Mouse (Mus musculus): ENCODE measurements around the gene E330017A01Rik.
A peak's percentile ranks its signal among the peaks of the same experiment; 100 is the strongest.
"Not testable (repeated sequence)": the region's sequence is repeated elsewhere in the genome, so short reads cannot be mapped to it uniquely, and the experiment has no call there.

Gene E330017A01Rik

DNA sequence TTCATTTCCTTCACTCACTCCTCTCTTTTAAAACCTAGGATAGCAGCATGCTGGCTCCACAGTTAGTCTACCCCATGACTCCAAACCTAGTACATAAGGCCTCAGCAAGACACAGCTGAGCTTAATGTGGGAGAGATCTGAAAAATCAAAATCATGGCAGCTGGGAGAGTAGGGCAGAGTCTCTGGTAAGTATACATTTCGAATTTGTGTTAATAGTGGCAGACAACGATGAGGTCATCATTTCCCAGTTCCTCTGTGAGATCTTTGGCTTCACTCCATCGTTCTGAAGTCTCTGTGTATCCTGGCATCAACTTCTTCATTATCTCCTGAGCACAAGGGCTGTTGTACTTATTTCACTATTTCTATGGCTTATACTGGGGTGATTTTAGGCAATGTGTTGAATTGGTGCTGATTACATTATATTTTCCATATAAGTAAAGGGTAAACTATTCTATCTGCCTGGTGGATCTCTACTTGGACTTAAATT lies at the start of gene E330017A01Rik:
E330017A01Rik (minus strand) TSS at position 51 of the 487 bp plus-strand sequence.
- no peak for DNase-seq

DNA sequence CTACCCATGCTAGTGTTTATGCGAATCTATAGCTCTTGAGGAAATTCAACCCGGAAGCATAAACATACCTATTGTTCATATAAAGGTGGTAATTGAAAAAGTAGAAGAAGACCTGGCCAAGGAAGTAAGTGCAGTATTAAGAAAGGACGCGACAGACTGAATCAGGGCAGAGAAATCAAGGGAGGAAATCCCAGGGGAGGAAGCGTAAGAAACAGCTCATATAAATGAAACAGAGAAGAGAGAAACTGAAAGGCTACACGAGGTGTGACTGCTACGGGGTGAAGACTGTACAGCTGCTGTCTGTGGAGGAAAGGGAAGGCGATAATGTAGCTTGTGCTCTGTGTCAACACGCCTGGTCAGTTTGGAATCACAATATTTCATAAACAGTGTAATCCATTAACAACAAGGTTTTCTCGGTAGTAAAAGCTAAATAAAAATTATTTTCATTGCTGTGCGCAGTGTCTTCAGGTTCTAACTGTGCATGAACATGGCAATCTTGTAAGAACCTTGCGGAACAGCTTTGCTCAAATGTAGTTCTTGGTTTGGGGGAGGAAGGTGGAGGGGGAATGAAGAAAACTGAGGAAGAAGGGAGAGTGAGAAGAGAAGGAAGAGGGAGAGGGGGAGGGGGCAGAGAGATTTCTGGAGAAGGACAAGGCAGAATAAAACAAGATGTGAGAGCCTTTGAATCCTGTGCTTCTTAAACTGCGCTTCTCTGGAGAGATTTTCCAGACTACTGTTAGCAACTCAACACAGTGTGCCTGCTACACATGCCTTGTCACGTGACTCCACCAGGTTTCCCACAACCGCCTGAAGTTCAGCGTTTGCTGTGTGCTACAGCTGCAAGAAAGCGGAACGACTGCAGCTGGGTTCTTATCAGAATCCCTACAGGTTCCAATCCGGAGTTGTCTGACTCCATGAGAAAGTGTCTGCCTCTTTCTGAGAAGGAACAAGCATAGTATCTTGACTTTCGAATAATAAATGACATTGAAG lies 47.3 kb upstream of the E330017A01Rik start:
- no peak for DNase-seq

DNA sequence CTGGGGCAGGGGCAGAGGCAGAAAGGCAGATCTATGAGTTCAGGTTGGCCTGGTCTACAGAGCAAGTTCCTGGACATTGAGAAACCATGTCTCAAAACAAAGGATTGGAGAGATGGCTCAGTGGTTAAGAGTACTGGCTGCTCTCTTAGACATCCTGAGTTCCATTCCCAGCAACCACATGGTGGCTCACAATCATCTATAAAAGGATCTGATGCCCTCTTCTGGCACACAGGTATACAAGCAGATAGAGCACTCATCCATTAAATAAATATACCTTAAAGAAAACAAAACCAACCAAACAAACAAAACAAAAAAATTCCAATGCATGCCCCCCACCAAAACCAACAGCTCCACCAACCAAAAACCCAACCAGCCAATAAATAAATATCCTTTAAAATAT lies 46.0 kb upstream of the E330017A01Rik start:
- no peak for DNase-seq

DNA sequence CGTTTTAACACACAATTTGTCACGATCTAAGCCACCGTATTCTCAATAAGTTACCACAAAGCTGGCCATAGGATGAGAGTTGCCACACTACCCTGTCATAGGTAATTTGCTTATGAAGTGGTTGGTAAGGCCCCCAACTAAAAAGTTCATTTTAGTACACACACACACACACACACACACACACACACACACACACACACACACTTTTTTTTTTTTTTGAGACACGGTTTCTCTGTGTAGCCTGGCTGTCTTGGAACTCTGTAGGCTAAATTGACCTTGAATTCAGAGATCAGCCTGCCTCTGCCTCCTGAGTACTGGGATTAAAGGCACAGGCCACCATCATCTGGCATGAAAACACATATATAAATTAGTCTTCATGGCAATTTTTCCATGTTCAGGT lies 45.4 kb upstream of the E330017A01Rik start:
- no peak for DNase-seq

DNA sequence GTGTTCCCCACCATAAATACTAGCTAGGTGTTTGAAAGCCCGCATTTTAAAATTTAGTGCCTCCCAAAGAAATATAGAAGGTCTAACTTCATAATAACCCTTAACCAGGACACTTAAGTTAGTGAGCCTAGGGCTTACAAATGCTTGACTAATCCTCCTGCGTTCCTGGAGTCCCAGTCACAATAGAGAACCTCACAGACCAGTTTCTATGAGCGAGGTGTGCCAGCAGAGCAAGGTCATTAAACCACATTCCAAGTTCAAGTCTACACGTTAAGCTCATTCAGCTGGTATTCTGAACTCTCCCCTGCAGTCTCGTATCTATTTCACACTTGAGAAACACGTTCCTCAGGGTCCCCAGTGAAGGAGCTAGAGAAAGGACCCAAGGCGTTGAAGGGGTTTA lies 44.3 kb upstream of the E330017A01Rik start:
- DNase-seq, result no peak

DNA sequence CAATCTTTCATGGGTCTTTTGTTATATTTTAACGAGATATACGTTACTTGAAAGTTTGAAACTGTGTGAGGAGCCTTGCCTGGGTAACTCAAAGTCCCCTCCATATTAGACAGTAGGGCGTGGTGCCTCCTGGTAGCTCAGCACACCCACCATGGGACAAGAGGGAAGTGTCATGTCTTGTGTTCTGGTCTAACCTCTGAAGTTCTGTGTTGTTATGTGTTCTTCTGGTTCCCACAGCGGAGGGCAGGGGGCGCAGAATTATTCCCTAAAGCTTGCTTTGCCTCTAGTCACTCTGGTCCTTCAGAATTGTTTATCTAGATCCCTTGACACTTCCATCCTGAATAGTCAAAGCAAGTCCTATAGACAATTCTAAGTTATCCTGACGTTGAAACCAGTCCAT lies 43.5 kb upstream of the E330017A01Rik start:
- no peak for DNase-seq

DNA sequence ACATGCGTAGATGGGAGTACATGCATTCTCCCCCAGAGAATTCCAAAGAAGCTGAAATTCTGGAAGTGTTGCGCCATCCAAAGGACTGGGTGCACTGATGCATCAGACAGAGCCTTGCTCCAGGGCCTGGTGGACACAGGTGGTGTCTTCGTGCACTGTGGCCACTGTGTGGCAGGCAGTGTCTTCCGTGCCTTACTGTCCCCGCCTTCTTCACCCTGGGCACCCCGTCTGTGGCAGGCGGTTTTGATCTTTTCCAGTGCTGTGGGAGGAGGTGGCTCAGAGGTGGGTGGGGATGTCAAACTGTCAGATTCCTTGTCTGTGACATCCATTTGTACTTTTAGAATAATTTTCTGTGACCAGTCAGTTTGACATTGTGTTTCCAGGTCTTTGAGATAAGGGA lies 40.1 kb upstream of the E330017A01Rik start:
- no peak for DNase-seq

DNA sequence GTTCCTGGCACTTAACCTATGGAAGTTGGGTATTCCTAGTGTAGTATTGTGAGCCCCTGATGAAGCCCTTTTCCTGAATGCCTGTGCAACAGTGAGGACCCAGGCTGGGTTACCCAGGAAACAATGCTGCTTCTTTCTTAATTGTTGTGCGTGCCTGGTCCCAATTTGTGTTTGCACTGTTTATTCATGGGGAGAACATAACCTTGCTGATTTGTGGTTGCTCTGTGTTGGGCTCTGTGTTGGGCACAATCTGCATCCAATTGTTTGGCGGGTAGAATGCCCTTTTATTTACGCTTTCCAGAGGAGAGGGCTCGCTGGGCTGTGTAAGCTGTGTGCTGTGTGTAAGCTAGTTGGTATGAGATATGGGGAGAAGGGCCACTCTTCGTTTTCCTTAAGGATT lies 39.0 kb upstream of the E330017A01Rik start:
- DNase-seq, result no peak

DNA sequence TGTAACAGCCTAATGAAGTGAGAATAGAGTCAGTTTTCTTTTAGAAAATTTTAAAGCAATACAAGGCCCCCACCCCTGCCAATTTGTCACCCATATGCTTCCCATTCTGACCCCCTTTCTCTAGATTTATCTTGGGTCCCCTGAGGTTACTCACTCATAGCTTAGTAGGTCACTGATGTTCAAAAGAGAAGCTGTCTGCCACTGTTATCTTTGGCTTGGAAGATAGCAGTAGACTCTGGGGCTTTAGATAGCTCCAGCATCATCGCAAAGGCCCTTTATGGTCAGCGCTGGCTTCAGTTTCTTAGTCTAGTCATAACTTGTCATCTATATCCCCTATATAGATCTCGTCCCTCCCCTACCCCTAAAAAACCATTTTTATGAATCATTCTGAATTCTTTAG lies 38.1 kb upstream of the E330017A01Rik start:
- no peak for DNase-seq

DNA sequence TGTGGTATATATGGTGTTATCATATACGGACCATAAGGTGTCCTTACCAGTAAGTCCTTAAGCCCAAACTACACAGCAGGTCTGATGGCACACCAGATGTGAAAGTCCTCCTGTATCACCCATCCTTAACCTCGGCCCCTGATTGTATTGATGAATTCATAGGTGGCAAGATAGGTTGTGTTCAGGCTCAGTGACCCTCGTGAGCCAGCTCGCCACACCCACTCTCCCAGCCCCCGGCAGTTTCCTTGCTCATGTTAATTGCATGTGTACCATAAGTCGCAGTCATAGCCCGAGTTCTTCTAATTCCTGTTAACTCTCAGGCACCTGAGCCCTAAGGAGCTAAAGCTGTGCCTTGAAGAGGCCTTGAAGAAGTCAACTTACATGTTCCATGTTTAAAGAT lies 37.6 kb upstream of the E330017A01Rik start:
- no peak for DNase-seq

DNA sequence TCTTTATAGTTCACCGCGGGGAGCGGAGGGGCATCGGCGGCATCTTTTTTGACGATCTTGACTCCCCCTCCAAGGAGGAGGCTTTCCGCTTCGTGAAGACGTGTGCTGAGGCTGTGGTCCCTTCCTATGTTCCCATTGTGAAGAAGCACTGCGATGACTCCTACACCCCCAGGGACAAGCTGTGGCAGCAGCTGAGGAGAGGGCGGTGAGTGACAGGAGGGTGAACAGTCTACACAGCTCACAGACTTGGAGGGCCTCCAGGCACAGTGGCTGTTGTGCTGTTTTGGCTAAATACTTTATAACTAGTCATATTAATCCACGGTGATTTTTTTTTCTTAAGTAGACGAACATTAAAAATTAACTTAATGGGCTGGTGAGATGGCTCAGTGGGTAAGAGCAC lies 36.7 kb upstream of the E330017A01Rik start:
- no peak for DNase-seq

DNA sequence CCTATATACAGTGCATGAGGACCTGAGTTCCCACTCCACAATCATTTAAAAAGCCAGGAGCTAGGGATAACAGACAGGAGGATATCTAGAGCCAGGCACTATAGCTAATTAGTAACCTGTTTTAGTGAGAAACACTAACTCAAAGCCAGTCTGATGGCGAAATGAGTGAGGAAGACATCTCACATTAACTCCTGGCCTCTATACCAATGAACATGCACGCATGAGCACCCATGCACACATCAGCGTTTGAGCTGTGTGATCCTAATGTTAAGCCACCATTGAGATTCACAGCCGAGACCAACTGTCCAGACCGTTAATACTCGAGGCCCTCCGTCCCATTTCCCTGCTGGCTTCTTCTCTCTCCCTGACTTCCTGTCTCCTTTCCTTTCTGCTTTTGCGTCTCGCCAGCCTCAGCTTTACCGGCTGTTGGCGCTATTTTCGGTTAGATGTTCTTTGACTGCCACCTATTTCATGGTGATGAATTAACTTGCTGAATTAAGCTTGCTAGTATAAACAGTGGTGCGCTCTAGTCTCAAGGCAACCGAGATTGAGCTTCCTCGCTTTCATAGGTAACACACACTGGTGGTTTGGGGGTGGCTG lies 35.4 kb upstream of the E330017A01Rik start:
- DNase-seq, result no peak

DNA sequence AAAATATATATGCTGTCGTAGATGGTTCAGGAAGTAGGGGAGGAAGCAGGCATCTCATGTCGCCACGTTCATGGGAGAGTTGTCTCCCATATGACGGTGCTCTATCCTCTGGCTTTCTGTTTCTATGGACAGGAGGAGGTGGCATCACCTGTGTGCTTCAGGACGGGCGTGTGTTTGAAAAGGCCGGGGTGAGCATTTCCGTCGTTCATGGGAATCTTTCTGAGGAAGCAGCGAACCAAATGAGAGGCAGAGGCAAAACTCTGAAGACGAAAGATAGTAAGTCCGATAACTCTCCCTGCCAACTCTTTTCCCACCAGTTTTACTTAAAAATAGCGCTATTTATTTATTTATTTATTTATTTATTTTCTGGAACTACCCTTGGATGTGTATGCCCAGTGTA lies 33.9 kb upstream of the E330017A01Rik start:
- no peak for DNase-seq

DNA sequence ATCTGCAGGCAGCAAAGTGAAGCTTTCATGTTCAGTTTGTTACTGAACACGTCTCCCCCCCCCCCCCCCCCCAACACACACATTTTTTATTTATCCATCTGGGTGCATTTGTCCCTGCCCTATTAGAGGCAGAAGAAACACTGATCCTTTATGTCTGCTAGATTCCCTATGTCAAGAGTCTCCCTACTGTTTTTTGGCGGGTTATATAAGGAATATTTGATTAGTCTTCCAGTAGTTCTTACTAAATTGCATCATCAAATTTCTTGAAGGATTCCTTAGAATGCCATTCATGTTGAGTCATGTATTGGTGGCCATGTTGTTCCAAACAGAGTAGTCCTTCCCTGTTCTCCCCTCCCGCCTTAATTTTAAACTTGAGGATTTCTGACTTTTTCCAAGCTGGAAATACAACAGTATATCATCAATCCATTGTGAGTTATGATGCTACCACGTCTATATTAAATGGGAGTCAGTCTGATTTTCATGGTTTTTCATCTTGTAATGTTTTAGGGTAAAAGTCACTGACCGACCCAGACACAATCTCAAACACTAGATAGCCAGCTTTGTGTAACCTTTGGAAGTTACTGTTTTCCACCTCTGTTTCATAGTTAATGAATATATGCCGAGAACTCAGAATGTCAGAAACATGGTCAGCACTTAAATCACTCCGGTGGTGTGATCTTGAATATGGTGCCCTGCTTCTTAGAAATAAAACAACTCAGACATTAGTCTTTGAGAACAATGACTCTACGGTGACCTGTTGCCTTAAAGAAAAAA lies 32.9 kb upstream of the E330017A01Rik start:
- no peak for DNase-seq

DNA sequence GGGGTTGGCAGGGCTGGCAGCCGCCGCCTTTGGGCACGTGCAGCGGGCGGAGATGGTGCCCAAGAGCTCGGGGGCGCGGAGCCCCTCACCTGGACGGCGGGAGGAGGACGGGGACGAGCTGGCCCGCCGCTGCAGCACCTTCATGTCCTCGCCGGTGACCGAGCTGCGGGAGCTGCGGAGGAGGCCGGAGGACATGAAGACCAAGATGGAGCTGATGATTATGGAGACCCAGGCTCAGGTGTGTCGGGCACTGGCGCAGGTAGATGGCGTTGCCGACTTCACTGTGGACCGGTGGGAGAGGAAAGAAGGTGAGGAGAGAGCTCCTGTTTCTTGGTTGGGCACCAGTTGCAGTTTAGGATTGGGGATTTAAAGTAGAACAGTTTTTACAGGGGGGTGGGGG lies 32.1 kb upstream of the E330017A01Rik start:
- no peak for DNase-seq

DNA sequence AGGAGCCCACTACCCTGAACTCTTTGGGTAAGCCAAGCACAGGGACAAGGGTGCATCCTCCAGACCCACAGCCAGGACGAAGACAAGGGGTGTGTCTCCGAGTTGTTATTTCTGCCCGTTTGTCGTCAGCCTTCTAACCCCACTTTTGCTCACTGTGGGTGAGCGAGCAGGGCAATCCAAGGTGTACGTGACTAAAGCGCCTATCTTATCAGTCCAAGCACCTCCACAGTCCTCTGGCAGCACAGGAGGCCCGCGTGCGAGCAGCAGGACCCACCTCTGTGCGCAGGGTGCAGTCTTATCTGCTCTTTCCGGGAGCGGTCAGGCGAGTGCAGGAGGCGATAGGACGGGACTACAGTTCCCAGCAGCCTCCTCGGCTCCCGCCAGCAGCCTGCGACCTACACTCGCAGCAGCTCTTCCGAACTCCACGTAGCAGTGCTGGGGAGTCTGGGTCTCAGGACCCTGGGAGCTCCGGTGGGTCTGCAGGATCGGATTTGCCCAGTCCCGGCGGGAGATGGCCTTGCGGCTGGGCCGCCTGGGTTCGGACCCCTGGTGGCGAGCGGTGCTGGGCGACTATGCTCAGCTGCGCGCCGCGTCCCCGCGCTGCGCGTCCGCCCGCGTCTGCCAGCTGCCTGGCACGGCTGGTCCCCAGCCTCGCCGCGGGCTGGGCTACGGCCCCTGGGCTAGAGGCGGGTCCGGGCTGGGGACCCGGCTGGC lies 31.5 kb upstream of the E330017A01Rik start, which contains the start of gene Cpox:
Cpox (plus strand) TSS at position 376 of the 714 bp plus-strand sequence.
- DNase-seq, result peak; percentile 82 to 85

DNA sequence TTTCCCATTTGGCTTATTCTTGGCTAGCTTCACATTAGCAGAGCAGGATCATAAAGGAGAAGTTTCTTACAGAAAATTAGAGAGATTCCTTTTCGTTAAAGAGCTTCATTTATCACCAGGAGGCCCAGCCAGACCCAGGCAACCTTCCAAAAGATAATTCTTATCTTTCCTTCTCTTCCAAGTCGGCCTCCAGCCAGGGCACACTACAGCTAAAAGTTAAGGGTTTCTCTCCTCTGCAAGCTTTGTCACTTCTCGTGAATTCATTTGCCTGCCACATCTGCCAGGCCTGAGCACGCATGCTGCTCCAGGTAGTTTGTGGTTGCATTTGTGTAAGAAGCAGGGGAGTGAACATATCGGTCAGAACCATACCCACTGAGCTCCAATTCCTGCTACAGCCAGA lies 30.7 kb upstream of the E330017A01Rik start:
- no peak for DNase-seq

DNA sequence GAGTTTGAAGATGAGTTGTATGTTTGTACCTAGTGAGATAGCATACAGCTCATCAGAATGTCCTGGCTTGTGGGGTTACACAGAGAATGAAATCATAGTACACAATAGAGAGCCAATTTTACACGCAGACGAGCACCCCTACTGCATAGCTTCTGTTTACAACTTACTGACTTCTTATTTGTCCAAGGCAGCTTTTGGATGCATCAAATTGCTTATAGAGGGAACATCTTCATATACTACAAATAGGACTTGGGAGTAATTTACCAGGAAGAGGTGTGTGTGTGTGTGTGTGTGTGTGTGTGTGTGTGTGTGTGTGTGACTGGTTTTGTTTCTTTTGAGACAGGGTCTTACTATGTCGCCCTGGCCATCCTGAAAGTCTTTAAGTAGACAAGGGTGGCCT lies 30.0 kb upstream of the E330017A01Rik start:
- DNase-seq, result no peak

DNA sequence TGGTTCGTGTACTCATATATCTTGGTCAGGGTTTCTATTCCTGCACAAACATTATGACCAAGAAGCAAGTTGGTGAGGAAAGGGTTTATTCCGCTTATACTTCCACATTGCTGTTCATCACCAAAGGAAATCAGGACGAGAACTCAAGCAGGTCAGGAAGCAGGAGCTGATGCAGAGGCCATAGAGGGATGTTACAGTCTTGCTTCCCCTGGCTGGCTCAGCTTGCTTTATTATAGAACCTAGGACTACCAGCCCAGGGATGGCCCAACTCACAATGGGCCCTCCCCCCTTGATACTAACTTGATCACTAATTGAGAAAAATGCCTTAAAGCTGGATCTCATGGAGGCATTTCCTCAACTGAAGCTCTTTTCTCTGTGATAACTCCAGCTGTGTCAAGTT lies 28.1 kb upstream of the E330017A01Rik start:
- not testable (repeated sequence) for DNase-seq

DNA sequence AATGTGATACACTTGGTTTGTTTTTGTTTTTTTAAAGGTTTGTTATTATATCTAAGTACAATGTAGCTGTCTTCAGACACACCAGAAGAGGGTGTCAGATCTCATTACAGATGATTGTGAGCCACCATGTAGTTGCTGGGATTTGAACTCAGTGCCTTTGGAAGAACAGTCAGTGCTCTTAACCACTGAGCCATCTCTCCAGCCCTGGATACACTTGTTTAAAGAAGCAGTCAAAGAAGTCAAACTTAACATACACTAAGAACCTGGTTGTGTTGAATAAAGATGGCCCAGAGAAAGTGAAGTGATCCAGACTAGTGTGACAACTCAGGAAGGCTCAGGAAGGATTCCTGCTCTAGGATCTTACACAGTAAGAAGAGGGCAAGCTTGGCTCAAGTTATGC lies 26.6 kb upstream of the E330017A01Rik start:
- not testable (repeated sequence) for DNase-seq

DNA sequence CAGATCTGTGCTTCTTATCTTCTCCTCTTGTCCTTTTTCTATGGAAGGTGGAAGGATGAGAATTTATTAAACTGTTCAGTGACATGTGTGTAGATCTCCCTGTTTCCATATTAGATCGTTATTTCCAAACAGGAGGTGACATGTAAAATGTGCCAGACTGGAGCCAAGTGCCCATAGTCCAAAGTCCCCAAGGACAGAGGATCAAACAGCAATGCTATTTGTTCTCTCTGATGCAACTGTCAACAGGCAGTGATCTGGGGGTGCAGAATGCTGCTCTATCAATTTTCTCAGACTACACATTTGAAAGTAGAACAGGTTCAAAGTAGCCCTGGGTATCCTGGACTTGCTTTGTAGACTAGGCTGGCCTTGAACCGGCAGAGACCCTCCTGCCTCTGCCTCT lies 25.3 kb upstream of the E330017A01Rik start:
- DNase-seq, result no peak

DNA sequence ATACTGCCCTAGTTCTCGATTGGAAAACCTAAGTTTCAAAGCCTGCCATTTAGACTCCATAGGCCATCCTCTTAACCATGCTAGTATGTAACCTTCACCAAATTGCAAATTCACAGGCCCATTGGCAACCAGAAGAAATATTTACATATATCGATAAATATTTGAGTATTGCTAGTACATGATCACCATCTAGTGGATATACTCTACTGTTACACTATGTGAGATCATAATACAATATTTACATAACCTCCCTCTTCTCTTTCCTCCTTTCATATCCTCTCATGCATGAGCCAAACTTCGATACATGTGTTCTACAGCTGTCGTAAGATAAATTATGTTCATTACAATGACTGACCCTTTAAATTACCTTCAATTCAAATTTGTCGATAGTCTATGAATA lies 24.5 kb upstream of the E330017A01Rik start:
- no peak for DNase-seq

Measured in lung, postnatal 4 days (tissue).